Mouse (Mus musculus) lung, postnatal 25 days (tissue): ENCODE data around the gene Bco2.

ENCODE experiments used
- DNase-seq: peaks from one replicate; pipeline ENCODE4 v3.0.0; 2022; ENCODE audit warnings: low spot score

The Bco2 gene

DNA sequence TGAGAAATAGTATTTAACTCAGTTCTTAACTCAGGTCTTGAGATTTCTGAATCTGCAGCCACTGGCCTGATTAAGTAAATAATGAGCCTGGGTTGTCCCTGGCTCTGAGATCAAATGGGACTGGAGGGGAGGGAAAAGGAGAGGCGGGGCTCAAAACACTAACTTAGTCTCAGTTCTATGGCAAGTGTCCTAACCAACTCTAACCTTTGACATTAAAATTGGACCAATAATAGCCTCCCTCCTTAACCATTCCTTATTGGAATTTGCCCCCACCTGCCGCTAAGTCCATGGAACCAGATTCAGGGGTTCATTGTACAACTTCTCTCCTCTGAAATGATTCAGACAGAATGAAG is at the start of gene Bco2:
Bco2 (minus strand) TSS at position 88 of the 353 bp plus-strand sequence.
- DNase-seq = no peak

DNA sequence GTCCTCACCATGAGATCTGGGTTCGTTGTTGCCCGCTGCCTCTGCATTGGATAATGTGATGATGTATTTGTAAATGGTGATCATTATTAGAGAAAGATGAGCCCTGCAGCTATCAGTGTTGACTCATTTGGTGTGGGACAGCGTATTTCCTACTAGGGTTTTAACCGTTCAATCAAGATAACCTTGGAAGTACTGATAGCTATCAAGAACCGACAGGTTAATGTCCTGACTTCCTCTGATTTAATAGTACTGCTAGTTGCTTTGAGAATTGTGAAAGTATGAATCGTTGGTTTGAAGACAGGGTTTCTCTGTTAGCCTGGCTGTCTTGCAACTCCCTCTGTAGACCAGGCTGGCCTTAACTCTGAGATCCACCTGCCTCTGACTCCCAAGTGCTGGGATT is 49.4 kb upstream of the Bco2 start:
- DNase-seq = no peak

DNA sequence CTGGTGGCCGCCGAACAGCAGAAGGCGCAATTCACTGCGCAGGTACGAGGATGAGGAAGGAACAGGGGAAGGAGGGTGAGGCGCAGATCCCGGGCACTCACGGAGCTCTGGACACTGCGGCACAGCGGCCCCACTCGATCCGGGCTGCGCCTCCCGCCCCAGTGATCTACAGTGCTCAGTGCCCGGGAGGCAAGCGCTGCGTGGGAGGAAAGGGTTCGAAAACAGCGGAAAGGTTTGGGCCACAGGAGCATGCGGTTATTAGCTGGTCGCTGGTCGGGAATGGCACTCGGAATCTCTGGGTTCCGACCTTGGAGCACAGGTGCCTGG is 49.0 kb upstream of the Bco2 start:
- no peak for DNase-seq

DNA sequence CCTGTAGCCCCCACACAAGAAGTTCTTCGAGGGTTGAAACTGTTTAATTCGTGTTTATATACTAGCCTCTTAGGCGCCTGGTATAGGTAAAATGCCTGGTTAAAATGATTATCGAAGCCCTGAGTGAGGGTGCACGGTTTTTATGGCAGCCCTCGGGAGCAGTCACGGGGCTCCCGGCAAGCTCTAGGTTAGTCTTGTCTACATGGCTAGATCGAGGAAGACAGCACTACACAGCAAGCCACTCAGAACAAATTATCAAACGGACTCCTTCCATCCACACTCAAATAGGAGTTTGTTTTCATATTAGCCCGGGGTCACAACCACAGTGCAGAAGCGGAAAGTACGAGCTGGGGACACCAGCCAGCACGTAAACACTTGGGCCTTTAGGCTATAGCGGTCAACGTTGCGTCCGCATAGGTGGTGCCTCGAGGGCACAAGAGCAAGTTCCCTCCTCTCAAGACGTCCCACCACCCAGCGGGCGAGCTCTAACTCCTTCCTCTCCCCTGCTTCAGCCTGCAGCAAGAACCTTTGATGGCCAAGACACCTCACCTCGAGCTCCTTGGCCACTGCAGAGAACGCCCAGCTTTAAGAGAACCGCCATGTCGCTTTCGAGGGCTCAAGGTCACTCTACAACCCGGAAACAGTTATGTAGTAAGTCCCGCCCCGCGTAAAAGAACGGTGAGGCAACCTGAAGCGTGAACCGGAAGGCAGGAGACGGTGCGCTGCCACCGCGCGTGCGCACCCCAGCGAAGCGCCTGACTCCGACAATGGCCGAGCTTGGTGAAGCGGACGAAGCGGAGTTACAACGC is 48.4 kb upstream of the Bco2 start, which contains the start of the genes Sdhd and Timm8b:
Sdhd (minus strand) TSS at position 624 of the 809 bp plus-strand sequence.
Timm8b (plus strand) TSS at position 722 of the 809 bp plus-strand sequence.
- DNase-seq = peak; percentile 96

DNA sequence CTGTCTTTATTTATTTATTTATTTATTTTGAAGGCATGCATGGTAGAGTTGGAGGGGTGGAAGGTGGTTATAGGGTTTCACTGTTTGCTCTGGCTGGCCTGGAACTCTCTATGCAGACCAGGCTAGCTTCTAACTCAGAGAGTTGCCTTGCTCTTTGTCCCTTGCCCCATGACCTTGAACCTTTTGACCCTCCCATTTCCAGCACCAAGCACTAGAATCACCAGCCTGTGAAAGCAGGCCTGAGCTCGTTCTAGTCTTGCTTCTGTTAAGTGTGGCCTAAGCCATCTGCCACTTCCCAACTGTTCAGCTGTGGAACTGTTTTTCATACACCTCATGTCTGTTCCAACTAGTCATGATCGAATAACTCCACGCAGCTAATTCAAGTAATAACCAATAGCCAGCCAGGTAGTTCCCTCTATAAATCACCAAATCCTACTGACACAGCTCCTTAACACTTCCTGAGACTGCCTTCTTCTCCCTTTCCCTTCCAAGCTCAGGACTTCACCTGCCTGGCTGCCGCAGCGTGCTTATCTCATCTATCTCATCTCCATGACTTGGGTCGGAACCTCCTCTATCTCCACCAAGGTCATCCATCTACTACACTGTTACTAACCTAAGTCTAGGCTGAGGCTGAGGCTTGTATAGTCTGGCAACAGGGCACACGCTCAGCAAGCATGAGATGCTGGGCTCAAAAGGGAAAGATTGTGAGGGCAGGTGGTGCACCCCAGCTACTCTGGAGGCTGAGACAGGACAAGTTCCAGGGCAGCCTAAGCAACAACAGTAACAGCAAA is 47.3 kb upstream of the Bco2 start:
- no peak for DNase-seq

DNA sequence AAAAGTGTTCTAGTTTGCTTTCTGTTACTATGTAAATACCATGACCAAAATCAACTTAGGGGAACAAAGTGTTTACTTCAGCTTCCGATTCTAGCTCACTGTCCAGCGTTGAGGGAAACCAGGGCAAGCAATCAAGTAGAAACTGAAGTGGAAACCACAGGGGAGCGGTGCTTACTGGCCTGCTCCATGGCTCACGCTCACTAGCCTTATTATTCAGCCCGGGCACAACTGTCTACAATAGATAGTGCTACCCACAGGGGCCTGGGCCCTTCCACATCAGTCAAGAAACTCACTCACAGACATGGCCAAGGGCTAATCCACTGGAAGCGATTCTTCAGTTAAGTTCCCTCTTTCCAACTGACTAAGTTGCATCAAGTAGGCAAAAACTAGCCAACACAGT is 46.6 kb upstream of the Bco2 start:
- no peak for DNase-seq

DNA sequence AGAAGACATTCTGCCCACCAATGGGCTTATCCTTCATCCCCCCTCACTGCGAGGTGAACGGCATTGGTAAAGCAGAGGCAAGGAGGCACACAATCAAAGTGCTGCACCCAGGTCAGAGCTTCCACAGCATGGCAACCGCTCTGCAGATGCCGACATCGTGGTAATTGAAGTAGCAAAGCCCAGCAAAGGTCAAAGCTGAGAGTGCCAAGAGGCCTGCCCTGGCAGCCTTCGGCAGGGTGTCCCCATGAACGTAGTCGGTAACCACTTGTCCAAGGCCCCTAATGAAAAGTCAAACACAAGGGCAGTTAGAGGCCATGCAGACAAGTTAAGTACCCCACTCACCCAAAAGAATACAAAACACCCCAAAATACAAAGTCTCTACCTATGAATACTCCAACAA is 42.0 kb upstream of the Bco2 start:
- DNase-seq = no peak

DNA sequence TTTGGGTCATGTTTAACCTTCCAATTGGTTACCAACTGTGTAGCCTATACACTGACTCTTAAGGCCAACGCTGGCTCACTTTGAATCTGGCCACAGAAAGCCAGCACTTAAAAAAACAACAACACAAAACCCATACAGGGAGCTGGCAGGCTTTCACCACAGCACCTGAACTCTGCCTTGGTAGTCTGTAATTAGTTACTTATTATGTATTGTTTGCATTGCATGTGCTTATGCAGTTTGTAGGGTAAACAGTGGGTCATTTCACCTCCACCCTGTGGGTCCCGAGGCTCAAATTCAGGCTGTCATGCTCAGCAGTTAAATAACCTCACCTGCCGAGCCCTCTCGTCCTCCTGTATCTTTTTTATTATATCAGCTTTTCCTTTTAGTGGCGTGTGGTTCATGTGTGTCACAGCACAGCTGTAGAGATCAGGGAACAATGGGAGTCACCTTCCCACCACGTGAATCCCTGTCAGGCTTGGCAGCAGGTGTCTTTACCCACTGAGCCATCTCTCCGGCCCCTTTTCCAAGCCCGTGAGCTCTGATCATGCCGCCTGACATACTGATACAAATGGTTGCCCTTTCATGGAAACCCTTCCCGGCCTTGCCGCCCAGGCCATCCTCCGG is 39.9 kb upstream of the Bco2 start:
- DNase-seq = no peak

DNA sequence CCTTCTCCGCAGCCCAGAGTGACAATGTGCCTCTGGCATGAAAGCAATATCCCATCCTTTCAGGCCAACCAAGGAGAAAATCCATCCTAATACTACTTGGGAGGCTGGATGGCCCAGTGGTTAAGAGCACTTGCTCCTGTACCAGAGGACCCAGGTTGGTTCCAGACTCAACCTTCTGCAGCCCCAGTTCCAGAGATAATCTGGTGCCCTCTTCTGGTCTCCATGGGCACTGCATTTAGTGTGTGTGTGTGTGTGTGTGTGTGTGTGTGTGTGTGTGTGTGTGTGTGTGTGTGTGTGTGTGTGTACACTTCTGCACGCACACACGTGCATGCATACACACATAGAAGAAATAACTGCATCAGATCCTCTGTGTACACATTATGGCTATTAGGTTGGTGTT is 38.6 kb upstream of the Bco2 start:
- no peak for DNase-seq

DNA sequence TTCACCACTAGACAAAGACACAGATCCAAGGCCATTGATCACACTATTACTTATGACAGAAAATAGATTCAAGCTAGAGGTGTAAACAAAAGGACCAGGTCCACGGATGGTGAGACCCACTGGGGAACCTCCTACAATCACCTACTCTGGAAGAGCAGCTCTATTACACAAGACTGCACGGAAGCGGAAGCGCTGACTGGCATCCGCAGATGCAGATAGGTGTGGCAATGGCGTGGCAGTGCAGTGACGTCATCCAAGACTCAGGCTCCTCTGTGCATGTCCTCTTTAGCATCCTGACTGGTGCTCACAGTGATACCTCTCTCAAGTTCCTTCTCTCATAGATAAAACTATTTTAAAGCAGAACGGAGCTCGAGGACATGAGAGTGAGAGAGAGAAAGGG is 38.0 kb upstream of the Bco2 start:
- no peak for DNase-seq

DNA sequence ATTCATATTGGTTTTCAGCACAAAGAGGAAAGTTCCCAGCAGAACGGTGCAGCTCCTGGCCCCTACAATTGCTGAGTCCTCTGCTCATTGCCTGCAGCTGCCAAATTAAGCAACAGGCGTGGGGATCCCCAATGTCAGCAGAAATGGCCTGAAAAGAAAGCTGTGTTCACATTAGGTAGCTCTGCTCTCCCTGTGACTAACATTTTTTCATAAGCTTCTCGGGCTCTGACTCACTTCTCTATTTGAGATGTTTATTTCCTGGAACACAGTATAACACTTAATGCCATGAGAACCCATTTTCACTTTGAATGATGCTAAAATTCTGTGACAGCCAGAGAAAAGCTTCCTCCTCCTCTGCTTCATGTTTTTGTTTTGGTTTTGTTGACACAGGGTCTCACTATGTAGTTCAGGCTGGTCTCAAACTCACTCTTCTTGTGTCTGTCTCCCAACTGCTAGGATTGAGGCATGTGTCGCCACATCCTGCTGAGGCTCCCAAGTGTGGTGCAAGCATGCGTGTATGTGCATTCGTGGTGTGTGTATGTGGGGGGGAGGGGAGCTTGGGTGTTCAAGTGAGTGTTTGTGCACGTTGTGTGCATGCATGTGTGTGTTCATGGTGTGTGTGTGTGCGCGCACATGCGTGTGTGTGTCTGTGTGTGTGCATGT is 36.0 kb upstream of the Bco2 start:
- DNase-seq = no peak

DNA sequence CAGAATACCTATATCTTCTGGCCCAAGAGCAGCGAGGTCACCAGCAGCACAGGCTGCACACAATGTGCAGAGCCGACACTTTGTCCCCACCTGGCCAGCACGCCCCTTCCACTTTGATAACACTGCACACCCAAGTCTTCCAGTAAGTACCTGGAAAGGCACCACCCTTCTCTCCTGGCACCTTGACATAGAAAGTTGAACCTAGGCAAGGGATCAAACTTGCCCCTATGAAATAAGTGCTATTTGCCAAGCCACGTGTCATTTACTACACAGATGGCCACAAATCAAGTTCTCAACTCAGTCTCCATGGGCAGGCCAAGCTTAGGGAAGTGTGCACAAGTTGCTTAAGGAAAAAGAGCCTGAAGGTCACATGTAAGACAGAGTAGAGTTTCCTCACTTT is 32.0 kb upstream of the Bco2 start:
- no peak for DNase-seq

DNA sequence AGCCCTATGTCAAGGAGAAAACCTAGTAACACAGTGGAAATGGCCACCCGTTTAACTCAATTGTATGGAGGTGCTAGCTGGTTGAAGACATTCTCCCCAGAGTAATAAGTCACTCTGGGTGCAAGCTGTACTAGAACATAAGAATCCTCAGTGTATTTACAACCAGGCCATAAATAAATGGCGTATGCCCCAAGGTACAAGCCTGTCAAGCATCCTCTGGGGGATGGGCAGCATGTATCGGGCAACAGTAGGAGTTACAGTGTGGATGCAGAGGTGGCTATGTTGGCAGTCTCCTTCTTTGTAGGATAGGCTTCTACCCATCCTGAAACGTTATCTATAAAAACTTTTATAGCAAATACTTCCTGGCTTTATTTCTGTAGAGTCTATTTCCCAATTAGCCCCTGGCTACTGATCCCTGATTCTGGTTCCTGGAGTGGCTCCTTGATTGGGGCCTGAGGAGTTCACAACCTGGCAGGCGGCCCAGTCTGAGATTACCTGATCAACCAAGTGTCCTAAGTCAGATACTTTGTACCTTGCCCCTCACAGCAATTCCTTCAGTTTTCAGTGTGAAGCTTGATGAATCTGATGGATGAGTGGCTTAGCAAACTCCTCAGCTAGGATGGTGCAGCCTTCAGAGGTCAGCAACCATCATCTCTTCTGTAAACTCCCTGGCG is 30.3 kb upstream of the Bco2 start:
- DNase-seq = no peak

DNA sequence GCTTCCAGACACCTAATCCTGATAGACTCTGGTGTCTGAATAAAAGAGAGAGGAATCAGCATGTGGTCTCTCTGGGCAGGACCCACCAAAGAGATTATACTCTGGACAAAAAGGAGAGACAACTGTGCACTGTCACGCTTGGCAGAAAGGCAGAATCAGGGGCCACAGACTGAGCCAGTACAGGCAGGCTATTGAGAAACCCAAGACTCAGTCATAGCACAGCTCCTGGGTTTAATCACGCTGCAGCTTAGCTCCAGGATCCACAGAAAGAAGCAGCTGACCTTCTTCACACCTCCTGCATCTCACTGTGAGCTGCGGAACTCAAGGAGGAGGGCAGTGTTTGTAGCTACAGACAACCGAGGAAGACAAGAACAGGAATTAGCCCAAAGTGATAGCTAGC is 25.4 kb upstream of the Bco2 start:
- no peak for DNase-seq

DNA sequence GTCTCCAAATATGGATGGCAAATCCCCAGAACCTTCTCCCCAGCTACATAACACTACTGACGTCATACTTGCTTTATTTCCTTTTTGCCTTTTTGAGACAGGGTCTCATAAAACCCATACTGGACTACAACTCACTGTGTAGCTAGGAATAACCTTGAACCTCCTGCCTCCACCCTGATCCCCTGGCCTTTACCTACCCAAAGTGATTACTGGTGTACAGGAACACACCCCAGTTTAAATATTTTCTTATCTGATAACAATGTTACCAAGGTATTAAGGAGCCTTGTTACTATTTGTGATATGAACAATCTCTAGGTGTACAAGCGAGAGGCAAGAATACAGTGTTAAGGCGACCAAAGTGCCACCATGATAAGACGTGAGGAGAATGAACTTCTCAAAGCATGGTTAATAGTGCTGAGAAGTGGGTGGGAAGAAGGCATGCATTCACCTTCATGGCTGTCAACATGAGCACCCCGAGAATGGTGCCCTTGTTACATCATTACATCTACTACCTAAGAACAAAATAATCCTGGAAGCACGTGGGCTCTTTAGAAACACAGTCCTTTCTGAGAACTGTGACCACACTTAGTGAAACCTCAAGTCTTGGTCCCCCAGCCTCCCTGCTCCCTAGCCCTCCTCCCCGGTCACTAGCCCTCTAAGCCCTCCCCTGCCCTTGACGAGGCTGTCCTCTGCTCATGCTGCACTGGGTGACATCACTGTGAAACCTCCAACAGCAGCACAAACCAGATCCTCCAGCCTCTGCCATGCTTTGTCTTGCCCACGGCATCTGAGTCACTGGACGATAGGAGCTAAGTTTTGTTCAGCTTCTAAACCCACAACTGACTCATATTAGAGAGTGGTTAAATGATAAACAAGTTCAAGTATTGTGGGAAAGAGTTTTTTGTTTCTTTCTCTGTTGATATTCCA is 14.9 kb upstream of the Bco2 start:
- no peak for DNase-seq

DNA sequence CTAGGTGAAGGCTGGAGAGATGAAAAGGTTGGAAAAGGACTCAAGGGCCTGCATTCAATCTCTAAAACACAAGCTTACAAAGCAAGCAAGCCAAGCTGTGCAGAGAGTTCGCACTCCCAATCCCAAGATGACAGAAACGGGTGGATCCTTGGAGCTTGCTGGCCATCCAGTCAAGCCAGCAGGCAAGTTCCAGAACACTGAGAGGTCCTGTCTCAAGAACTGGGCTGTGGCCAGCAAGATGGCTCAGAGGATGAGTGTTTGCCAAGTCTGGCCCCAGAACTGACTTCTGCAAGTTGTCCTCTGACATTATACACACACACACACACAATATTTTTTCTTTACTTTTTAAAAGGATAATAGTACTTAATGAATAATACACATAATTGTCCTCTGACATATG is 12.9 kb upstream of the Bco2 start:
- no peak for DNase-seq

DNA sequence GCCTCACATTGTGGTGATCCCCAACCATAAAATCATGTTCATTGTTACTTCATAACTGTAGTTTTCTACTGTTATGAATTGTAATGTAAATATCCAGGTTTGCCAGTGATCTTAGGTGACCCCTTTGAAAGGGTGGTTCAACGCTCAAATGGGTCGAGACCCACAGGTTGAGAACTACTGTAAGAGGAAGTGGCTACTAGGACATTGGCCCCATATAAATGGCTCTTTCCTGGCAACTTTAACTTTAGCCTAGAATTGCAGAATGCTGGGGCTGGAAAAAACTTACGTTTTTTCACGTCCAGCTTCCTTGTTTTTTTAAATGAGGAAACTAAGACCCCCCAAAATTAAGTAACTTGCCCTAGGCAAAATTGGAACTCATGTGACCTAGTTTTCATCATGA is 12.4 kb upstream of the Bco2 start:
- peak; percentile 14 for DNase-seq

DNA sequence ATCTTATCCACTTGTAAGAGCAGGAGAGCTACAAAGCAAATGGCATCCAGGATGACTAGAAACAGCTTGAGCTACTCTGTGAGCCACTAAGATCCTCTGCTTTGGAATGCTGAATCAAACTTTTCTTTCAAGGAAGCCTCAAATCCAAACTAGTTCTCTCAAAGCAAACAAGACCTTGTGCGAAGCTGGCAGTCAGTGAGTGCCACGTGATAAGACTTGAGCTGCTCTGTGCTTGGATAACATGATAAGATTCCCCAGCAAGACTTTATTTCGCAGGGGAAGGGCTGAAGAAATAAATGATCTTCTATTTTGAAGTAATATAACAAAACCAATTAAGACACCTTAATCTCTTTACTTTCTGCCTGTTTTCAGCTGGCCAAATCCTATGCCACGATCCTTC is 11.0 kb upstream of the Bco2 start:
- no peak for DNase-seq

DNA sequence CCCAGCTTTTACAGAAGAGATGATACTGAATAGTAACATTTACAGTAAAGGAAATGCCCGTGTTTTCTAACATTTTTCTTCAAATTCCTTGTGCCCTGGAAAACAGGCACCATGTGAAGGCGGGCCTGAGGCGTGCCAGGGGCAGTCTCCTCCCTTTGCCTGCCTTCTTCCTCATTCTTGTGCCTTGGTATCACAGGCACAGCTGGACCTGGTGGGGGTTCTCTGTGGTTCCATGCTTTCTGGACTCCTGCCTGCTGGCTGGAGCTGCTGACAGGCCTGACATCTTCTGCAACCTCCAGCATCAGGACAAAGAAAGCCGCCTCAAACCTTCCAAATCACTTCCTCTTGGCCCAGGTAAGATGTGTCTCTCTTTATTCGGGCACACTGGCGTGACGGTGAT is 10.2 kb upstream of the Bco2 start:
- peak; percentile 16 for DNase-seq

DNA sequence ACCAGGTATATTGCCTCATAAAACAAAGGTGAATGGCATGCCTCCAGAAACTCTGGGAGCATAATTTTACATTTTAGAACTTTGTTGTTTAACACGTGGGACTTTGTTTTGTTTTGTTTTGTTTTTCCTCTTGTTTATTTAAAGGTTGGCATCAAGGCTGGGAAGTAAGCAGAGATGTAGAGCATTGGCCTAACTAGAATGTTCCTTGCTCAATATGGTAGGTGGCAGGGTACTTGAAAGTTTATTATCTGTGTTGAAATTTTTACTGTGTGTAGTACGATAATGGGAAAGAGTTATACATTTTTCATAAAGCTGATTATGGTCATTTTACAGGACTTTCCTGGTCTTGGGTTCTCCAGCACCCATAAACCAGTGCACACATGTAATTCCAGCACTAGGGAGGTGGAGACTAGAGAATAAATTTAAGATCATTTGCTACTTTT is 7.0 kb upstream of the Bco2 start:
- DNase-seq = no peak
